26 mouse cellular contexts compared by ENCODE assay signal in the genomic region with DNA sequence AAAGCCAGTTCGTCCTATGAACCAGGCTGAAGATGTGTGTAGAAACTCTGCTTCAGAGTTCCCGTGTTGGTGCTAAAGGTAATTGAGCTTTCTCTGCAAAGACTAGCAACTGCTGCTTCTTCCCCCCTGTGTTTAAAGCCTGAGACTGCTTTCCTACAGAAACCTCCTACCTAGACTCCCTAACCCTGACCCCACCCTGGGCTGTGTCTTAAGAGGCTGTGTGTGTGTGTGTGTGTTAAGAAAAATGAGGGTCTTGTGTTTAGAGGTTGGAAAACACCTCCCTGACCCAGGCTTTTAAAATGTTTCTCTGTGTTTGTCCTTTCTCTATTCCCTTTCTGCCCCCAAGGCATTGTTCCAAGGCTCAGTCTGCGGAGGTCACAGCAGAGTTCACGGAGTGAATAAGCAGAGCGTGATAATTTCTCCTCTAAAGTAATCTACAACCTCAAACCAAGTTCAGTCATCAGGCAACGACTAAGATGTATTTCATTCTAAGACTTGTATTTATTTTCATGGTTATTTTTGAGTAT.
DNase-seq lines count a peak whose midpoint lies in the region; ATAC-seq and TF ChIP-seq lines count a peak whose summit lies in the region.
"Had no signal": no experiment of that assay in that cellular context is flagged by ENCODE, and none has a peak within 500 bp of the region (broad histone marks: within the 10 kb centered on the region; RNA-seq: fewer than 3 reads in every experiment).

No protein-coding gene starts in this region.

- peak; percentile 12 for DNase-seq in brain, embryonic 14.5 days (ENCODE audit: low read depth)
- peak; percentile 73 for DNase-seq in embryo, embryonic 10.5 days (ENCODE audit: low spot score)
- DNase-seq in mesoderm, embryonic 11.5 days (ENCODE audit: low read depth, low spot score), result peak; percentile 37
- no peak for DNase-seq in adrenal gland, adult 8-10 months
- no peak for DNase-seq in cerebellum, postnatal 14 days
- DNase-seq: B cell, adult 2 months; cerebellum, adult 18-20 months; cerebellum, postnatal 36 days; forebrain, postnatal 0 days; gastrocnemius, postnatal 25 days; heart, adult 18-20 months; liver; lung, postnatal 4 days; right cerebral cortex, postnatal 14 days had no signal

- no peaks in the 10 kb centered on the region for H3K36me3 ChIP-seq in hindbrain, embryonic 12.5 days
- no peaks in the 10 kb centered on the region for H3K36me3 ChIP-seq in hindbrain, embryonic 13.5 days
- H3K36me3 ChIP-seq: G1E; heart, embryonic 13.5 days; limb, embryonic 10.5 days; liver, embryonic 15.5 days; lung, embryonic 15.5 days; neural tube, embryonic 13.5 days had no signal

- no peak overlapping the region for H3K27ac ChIP-seq in hindbrain, embryonic 12.5 days
- no peak overlapping the region for H3K27ac ChIP-seq in hindbrain, embryonic 13.5 days
- H3K27ac ChIP-seq: heart, embryonic 13.5 days; limb, embryonic 10.5 days; liver, embryonic 15.5 days; lung, embryonic 15.5 days; neural tube, embryonic 13.5 days; stomach, postnatal 0 days had no signal

- no peaks in the 10 kb centered on the region for H3K9me3 ChIP-seq in hindbrain, embryonic 12.5 days (replicated peaks)
- no peaks in the 10 kb centered on the region for H3K9me3 ChIP-seq in hindbrain, embryonic 13.5 days
- H3K9me3 ChIP-seq: heart, embryonic 13.5 days; limb, embryonic 10.5 days; liver, embryonic 15.5 days; lung, embryonic 15.5 days; neural tube, embryonic 13.5 days had no signal

- no peak overlapping the region for H3K4me2 ChIP-seq in hindbrain, embryonic 12.5 days (replicated peaks)
- no peak overlapping the region for H3K4me2 ChIP-seq in hindbrain, embryonic 13.5 days
- H3K4me2 ChIP-seq: heart, embryonic 13.5 days; liver, embryonic 15.5 days; lung, embryonic 15.5 days; neural tube, embryonic 13.5 days had no signal

- H3K9ac ChIP-seq in hindbrain, embryonic 12.5 days, result no peak overlapping the region
- no peak overlapping the region for H3K9ac ChIP-seq in hindbrain, embryonic 13.5 days
- H3K9ac ChIP-seq: forebrain, postnatal 0 days; heart, embryonic 13.5 days; liver, embryonic 15.5 days; lung, embryonic 15.5 days; neural tube, embryonic 13.5 days had no signal

- H3K4me1 ChIP-seq in hindbrain, embryonic 12.5 days, result peaks cover 8% of the 10 kb centered on the region
- peaks cover 5% of the 10 kb centered on the region for H3K4me1 ChIP-seq in hindbrain, embryonic 13.5 days (replicated peaks)
- H3K4me1 ChIP-seq: heart, embryonic 13.5 days; limb, embryonic 10.5 days; liver, embryonic 15.5 days; lung, embryonic 15.5 days had no signal

- H3K4me3 ChIP-seq in hindbrain, embryonic 12.5 days, result no peak overlapping the region
- H3K4me3 ChIP-seq in hindbrain, embryonic 13.5 days, result no peak overlapping the region
- H3K4me3 ChIP-seq: heart, embryonic 13.5 days; limb, embryonic 10.5 days; liver, embryonic 15.5 days; lung, embryonic 15.5 days; neural tube, embryonic 13.5 days had no signal

- no peak for TF ChIP-seq POLR2A in brain, embryonic 14.5 days (IDR thresholded peaks at IDR 0.05; ENCODE audit: borderline replicate concordance, extremely low read depth, insufficient read depth, insufficient read length, poor library complexity, severe bottlenecking)

- ATAC-seq in hindbrain, embryonic 12.5 days (ENCODE audit: low FRiP score), result 0 out of 2 replicates have a peak, but pooled peaks have one; percentile 19
- ATAC-seq in hindbrain, embryonic 13.5 days (ENCODE audit: low FRiP score), result no peak
- ATAC-seq: forebrain, postnatal 0 days; intestine, postnatal 0 days; Patski had no signal

- no peaks in the 10 kb centered on the region for H3K27me3 ChIP-seq in hindbrain, embryonic 12.5 days
- no peaks in the 10 kb centered on the region for H3K27me3 ChIP-seq in hindbrain, embryonic 13.5 days
- H3K27me3 ChIP-seq: CH12.LX; heart, embryonic 13.5 days; liver, embryonic 15.5 days; lung, embryonic 15.5 days; neural tube, embryonic 13.5 days; Patski had no signal

- no peak for TF ChIP-seq CTCF in brain, embryonic 14.5 days (IDR thresholded peaks at IDR 0.05; ENCODE audit: borderline replicate concordance, extremely low read depth, insufficient read depth, insufficient read length)

- WGBS in hindbrain, embryonic 12.5 days, result 23% methylated on average over 6 of the region's 6 CpGs
- 13% methylated on average over 6 of the region's 6 CpGs for WGBS in hindbrain, embryonic 13.5 days

Comparison
In these comparisons a context has a peak if more than half of its experiments do, and no peak if none do; other contexts are left out.
1. DNase-seq: peak in brain, embryonic 14.5 days (single experiment), embryo, embryonic 10.5 days (single experiment) and mesoderm, embryonic 11.5 days (single experiment); none in adrenal gland, adult 8-10 months (single experiment) and cerebellum, postnatal 14 days (0 of 2).